Mouse (Mus musculus) G1E (cell line): ENCODE results near the gene Cuedc2. TPM values are rescaled to one million over a fixed set of nuclear protein-coding genes. Genes with fewer than 3 reads are reported as not detected.

ENCODE experiments used
- ATAC-seq: 2 replicates; pipeline ENCODE4 v1.8.0; 2016; ENCODE audit warnings: mild to moderate bottlenecking; ENCODE audit not compliant: insufficient number of reproducible peaks, poor library complexity, low FRiP score, severe bottlenecking; ENCODE audit errors: extremely low read depth
- DNase-seq: peaks from one replicate; pipeline ENCODE4 v3.0.0; 2012; ENCODE audit warnings: low spot score
- H3K27me3 ChIP-seq: 2 replicates; pipeline ENCODE4 v1.6.1; 2012; ENCODE audit warnings: mild to moderate bottlenecking, low read length, inconsistent platforms; ENCODE audit not compliant: insufficient read depth
- H3K36me3 ChIP-seq: replicated peaks from 2 replicates; pipeline ENCODE3; 2012; ENCODE audit warnings: mild to moderate bottlenecking, inconsistent platforms
- H3K4me1 ChIP-seq: 2 replicates; pipeline ENCODE4 v1.6.1; 2012; ENCODE audit warnings: low read depth, low read length, inconsistent platforms, mixed read lengths; ENCODE audit not compliant: insufficient read depth
- H3K4me3 ChIP-seq: 2 replicates; pipeline ENCODE4 v1.5.1; 2012; ENCODE audit warnings: low read depth, mild to moderate bottlenecking, inconsistent platforms, low read length, moderate library complexity, mixed read lengths
- H3K9me3 ChIP-seq: replicated peaks from 2 replicates; pipeline ENCODE4 v1.6.1; 2012; ENCODE audit warnings: inconsistent platforms
- CTCF ChIP-seq: IDR thresholded peaks from 2 replicates; pipeline ENCODE4 v1.5.1; 2012; ENCODE audit warnings: low read depth, low read length, inconsistent platforms, mixed read lengths
- GATA1 ChIP-seq: IDR thresholded peaks from 2 replicates; pipeline ENCODE4 v1.6.1; 2012; ENCODE audit warnings: borderline replicate concordance, low read length, inconsistent platforms, mixed read lengths
- GATA2 ChIP-seq: IDR thresholded peaks from 2 replicates; pipeline ENCODE4 v1.6.1; 2012; ENCODE audit warnings: low read depth, low read length, inconsistent platforms, borderline replicate concordance
- POLR2AphosphoS5 ChIP-seq: IDR thresholded peaks from 2 replicates; pipeline ENCODE4 v1.6.1; 2012; ENCODE audit warnings: low read depth, low read length, inconsistent platforms; ENCODE audit not compliant: insufficient replicate concordance
- TAL1 ChIP-seq: conservative IDR thresholded peaks from 2 replicates; pipeline ENCODE4 v1.6.1; 2012; ENCODE audit warnings: low read depth, low read length, inconsistent platforms, mixed read lengths
- polyA plus RNA-seq: library from polyadenylated mRNA; stranded (reverse); fragments of >175 nt; gene quantifications from 2 replicates; pipeline ENCODE4 v1.2.3, GENCODE M21; 2012
- total RNA-seq, 2 experiments: library from RNA; stranded (forward) in 1 of 2; stranded (reverse) in 1 of 2; fragments of 200-1000 nt in 1 of 2; fragments of >200 nt in 1 of 2; fragmentation: Nextera tagmentation in 1 of 2; gene quantifications; 2 replicates each; pipeline ENCODE4 v1.2.3; 2014 to 2017

The Cuedc2 gene
- total and polyA plus RNA-seq, 3 experiments, result 39.2 to 147 (median 142) TPM

DNA sequence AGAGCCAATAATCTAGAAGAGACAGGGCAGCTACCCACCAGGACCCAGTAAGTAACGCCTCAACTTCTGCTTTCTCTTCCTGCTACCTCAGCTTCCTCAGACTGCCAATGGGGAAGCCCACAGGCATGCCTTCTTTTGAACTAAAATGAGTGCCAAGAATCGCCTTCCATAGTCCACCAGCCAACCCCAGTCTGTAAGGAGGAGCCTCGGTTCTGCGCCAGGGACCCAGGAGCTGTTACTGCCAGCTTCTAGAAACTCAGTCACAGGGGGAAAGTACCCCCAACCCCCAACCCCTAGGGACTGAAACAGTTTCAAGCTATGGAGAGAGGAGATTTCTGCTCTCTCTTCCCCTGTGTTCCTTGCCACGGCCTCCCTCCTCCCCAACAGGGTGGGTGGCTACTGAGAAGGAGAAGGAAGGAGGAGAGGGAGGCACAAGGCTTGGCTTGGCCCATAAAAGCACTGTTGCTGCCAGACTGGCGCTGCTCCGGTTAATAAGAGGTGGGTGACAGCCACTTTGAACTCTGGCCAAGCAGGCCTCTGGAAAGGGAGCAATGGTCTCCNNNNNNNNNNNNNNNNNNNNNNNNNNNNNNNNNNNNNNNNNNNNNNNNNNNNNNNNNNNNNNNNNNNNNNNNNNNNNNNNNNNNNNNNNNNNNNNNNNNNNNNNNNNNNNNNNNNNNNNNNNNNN, 927 bp upstream of the Cuedc2 start:
- no peak for ATAC-seq
- TF ChIP-seq CTCF, result no peak
- no peak for TF ChIP-seq GATA1
- no peak for TF ChIP-seq GATA2
- TF ChIP-seq POLR2AphosphoS5, result no peak
- TF ChIP-seq TAL1, result no peak
- Histone ChIP-seq H3K4me1 (peaks cover 61% of the 10 kb centered on the region), H3K27me3 (no peaks in the 10 kb centered on the region; the same call in 1 of the 2 replicates), H3K36me3 (peaks cover 24% of the 10 kb centered on the region), H3K4me3 (peak overlapping the region; percentile 76; the same call in 1 of the 2 replicates), H3K9me3 (no peaks in the 10 kb centered on the region)
- DNase-seq, result peak; percentile 53

DNA sequence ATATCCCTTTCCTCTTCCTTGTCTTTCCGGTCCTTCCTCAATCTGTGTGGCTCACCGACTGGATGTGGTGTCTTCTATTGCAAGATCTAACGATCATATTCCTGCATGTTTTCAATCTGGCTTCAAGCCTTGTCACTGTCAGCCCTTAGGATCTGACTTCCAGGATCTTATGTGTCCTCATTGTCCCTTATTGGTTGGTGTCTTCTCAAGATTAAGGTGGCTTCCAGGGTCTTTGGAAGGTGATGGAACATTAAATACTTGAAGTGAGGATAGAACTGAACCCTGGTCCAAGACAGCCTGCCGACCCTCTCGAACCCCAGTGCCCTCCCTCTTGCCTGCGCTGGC, 412 bp upstream of the Cuedc2 start:
- peaks cover 28% of the 10 kb centered on the region for H3K36me3 ChIP-seq
- H3K4me3 ChIP-seq, result peak overlapping the region; percentile 76; the same call in 1 of the 2 replicates
- no peaks in the 10 kb centered on the region for H3K9me3 ChIP-seq
- TF ChIP-seq CTCF, result no peak
- TF ChIP-seq POLR2AphosphoS5, result no peak
- no peak for TF ChIP-seq GATA2
- no peak for TF ChIP-seq TAL1
- no peak for TF ChIP-seq GATA1
- no peak for ATAC-seq
- no peak for DNase-seq
- no peaks in the 10 kb centered on the region; the same call in 1 of the 2 replicates for H3K27me3 ChIP-seq
- peaks cover 56% of the 10 kb centered on the region for H3K4me1 ChIP-seq

DNA sequence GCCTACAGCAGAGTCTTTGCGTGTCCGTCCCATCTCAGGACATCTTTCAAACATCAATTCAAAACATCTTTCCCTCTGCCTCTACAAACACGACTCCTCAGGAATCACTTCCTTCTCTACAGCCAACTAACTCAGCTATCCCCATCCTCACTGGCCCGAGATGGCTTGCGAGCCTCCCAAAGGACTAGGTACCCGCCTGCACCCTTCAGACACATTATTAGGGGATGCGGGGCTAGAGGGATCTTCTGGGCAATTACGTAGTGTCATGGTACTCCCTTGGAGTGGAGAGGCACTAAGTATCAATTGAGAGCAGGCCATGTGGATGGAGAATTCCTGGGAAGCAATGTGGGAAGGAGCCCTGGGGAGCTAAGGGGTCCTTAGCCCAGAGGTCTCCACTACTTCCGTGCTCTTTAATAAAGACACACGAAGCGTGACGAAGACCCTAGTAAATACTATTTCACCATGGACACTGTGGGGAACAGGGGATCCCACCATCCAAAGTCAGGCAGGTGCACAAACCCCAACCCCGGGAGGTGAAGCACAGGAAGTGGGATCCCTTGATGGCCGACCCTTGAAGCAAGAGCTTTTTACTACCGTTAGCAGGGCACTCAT, 677 bp downstream of the Cuedc2 start:
- H3K36me3 ChIP-seq, result peaks cover 34% of the 10 kb centered on the region
- DNase-seq (no peak), ATAC-seq (no peak)
- TF ChIP-seq GATA2, result no peak
- TF ChIP-seq POLR2AphosphoS5, result no peak
- no peak for TF ChIP-seq TAL1
- peaks cover 50% of the 10 kb centered on the region for H3K4me1 ChIP-seq
- peak overlapping the region; percentile 76 for H3K4me3 ChIP-seq
- H3K27me3 ChIP-seq, result no peaks in the 10 kb centered on the region
- H3K9me3 ChIP-seq, result no peaks in the 10 kb centered on the region

DNA sequence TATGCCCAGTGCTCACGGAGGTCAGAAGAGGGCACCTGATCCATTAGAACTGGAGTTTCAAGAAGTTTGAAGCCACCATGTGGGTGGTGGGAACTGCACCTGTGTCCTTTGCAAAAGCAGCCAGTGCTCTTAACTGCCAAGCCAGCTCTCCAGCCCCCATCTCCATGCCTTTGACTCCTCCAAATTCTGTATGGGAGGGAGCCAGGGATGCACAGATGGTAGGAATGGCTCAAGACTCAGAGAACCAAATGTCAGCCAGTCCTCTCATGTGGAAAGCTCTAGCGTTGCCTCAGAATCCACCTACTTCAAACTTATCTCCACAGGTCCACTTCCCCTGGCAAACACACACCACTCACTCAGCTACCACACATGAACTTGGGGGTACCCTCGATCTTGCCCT, 4.6 kb downstream of the Cuedc2 start:
- Histone ChIP-seq H3K4me1 (peaks cover 45% of the 10 kb centered on the region), H3K36me3 (peaks cover 71% of the 10 kb centered on the region), H3K9me3 (no peaks in the 10 kb centered on the region), H3K4me3 (no peak overlapping the region), H3K27me3 (no peaks in the 10 kb centered on the region)
- DNase-seq, result no peak
- ATAC-seq, result no peak
- no peak for TF ChIP-seq POLR2AphosphoS5
- TF ChIP-seq GATA2, result no peak
- TF ChIP-seq CTCF, result no peak
- TF ChIP-seq GATA1, result no peak
- no peak for TF ChIP-seq TAL1

DNA sequence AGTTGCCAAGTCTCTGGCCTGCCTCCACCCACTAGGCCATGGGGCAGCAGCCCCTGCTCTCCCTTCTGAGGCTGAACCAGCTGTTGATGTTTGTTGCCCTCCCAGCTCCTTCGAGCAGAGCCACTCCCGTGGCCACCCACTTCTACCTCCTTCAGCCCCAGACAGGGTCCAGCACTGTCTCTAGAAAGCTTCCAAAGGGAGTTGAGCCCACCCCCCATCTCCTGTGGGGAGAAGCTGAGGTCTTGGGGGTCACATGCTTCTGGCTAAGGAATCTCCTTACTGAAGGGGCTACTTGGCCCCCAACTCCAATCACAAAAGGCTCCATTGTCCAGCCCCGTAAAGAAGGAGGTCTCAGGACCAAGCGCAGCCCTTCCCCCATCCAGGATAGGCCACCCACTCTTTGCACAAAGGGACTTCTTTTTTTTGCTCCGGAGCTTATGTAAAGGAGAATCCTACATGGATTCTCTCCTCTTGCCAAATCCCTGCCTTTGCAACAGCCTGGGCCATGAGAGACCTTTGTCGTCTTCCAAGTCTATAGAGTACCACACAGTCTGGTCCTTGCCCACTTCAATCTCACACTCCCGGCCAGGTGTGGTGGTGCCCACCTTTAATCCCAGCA, 5.7 kb downstream of the Cuedc2 start:
- Histone ChIP-seq H3K4me3 (no peak overlapping the region), H3K9me3 (no peaks in the 10 kb centered on the region), H3K36me3 (peaks cover 71% of the 10 kb centered on the region), H3K27me3 (no peaks in the 10 kb centered on the region), H3K4me1 (peaks cover 49% of the 10 kb centered on the region)
- DNase-seq (no peak), ATAC-seq (no peak)
- TF ChIP-seq POLR2AphosphoS5, result no peak
- no peak for TF ChIP-seq GATA1

DNA sequence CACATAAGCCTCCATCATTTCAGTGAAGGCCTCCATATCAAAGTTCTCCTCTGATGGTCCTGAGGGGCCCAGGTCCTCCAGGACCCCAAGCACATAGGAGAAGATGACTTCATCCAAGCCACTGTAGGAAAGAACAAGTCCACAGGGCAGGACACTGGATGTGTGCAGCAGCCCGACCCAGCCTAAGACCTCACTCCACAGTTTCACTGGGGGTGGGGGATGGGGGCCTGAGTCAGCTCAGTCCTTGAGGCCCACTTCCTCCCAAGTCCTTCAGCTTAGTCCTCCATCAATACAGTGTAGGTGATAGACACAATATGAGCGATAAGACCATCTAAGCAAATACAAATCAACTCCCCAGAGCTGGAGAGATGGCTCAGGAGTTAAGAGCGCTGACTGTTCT, 6.6 kb downstream of the Cuedc2 start:
- no peak overlapping the region for H3K4me3 ChIP-seq
- TF ChIP-seq GATA1 (no peak), GATA2 (no peak), CTCF (no peak), POLR2AphosphoS5 (no peak), TAL1 (no peak)
- H3K27me3 ChIP-seq, result peaks cover 3% of the 10 kb centered on the region; the same call in 1 of the 2 replicates
- DNase-seq, result no peak
- no peaks in the 10 kb centered on the region for H3K9me3 ChIP-seq
- peaks cover 69% of the 10 kb centered on the region for H3K36me3 ChIP-seq
- peaks cover 50% of the 10 kb centered on the region for H3K4me1 ChIP-seq
- no peak for ATAC-seq

DNA sequence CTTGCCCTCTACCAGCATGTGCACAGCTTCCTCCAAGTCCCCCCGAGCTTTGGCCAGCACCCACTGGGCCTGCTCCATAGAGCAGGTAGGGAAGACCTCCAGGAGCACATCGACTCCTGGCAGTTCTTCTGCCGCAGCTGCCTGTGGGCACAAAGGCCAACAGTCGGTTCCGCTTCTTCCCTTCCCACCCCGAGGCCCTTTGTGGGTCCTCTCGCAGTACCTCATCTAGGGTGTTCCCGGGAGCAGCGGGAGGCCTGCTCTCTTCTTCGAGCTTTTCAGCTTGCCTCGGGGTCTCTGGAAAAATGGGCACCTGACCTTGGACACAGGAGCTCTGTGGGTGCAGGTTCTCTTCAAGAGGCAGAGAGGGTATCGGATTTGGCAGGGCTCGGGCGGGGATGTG, 7.2 kb downstream of the Cuedc2 start:
- no peak for TF ChIP-seq GATA2
- no peak for TF ChIP-seq GATA1
- no peak for TF ChIP-seq TAL1
- TF ChIP-seq POLR2AphosphoS5, result no peak
- no peak for TF ChIP-seq CTCF
- H3K36me3 ChIP-seq, result peaks cover 64% of the 10 kb centered on the region
- no peak overlapping the region for H3K4me3 ChIP-seq
- peaks cover 52% of the 10 kb centered on the region for H3K4me1 ChIP-seq
- peaks cover 9% of the 10 kb centered on the region for H3K27me3 ChIP-seq
- DNase-seq (no peak), ATAC-seq (no peak)
- no peaks in the 10 kb centered on the region for H3K9me3 ChIP-seq
